Mouse (Mus musculus) cortical plate, adult 2 months (tissue): ENCODE results near the gene Mepce. TPM values are rescaled to one million over a fixed set of nuclear protein-coding genes. Genes with fewer than 3 reads are reported as not detected.

Source experiments
- H3K27ac ChIP-seq: fragments of 200-500 bp; 2 replicates; pipeline ENCODE4 v1.5.1; 2012; ENCODE audit warnings: low read length, control low read depth, inconsistent platforms; ENCODE audit not compliant: insufficient read depth
- H3K4me1 ChIP-seq: fragments of 200-500 bp; 2 replicates; pipeline ENCODE4 v1.6.1; 2011; ENCODE audit warnings: low read length; ENCODE audit not compliant: control insufficient read depth, insufficient read depth
- H3K4me3 ChIP-seq: fragments of 200-500 bp; 2 replicates; pipeline ENCODE4 v1.5.1; 2011; ENCODE audit warnings: mild to moderate bottlenecking, low read length, control low read depth; ENCODE audit not compliant: insufficient read depth
- CTCF ChIP-seq: fragments of 200-500 bp; IDR thresholded peaks from 2 replicates; pipeline ENCODE4 v1.5.1; 2011; ENCODE audit warnings: mild to moderate bottlenecking, control low read depth, low read length; ENCODE audit not compliant: insufficient read depth; ENCODE audit errors: extremely low read depth
- POLR2A ChIP-seq: fragments of 200-500 bp; IDR thresholded peaks from 2 replicates; pipeline ENCODE4 v1.6.1; 2011; ENCODE audit warnings: mild to moderate bottlenecking, low read length, control low read depth; ENCODE audit not compliant: insufficient read depth; ENCODE audit errors: extremely low read depth
- polyA plus RNA-seq: library from polyadenylated mRNA; depleted of rRNA; stranded (reverse); fragments of >200 nt; gene quantifications from 2 replicates; pipeline ENCODE4 v1.2.3, GENCODE M21; 2012

Mepce gene
- polyA plus RNA-seq, 1 experiment: 38.1 TPM

DNA sequence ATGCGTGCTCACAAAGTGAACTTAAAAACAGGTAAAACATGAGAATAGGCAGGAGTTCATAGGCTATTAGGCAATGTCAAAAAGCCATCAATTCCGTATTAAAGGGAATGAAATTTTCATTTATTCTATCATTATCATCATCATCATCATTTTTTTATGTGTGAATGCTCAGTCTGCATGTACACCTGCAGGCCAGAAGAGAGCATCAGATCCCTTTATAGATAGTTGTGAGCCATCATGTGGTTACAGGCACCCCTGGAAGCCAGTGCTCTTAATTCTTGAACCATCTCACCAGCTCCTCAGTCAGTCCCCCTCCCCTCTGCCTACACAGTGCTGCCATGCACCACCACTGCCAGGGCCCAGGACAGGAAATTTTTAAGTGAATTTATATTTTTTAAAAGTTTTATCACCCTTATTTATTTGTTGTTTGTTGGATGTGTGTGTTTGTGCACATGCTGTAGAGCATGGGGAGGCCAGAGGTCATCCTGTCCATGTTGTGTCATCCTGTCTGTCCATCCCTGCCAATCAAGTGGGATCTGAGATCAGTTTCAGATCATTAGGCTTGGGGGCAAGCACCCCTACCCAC is 1.6 kb upstream of the Mepce start:
- TF ChIP-seq CTCF (no peak), POLR2A (no peak)
- Histone ChIP-seq H3K27ac (no peak overlapping the region), H3K4me3 (no peak overlapping the region)

DNA sequence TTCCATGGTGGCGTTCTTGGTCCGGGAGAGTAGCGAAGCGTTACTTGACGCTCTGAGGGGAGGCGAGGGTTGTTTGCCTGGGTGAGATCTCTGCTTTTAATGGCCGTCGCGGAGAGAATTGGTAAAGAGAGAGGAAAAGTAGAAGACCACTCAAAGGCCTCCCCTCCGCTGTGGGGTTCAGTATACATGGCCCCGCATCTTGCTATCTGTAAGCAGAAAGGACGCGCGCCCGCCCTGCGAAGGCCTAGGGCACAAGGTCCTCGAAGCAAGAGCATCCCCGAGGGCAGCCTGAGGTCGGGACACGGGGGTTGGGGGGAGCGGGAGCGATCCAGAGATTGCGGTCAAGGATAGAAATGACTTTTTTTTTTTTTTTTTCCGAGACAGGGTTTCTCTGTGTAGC is 716 bp upstream of the Mepce start:
- H3K4me1 ChIP-seq: peaks cover 9% of the 10 kb centered on the region; the same call in 1 of the 2 replicates
- no peak overlapping the region for H3K27ac ChIP-seq
- TF ChIP-seq CTCF (no peak), POLR2A (no peak)
- H3K4me3 ChIP-seq: no peak overlapping the region; the same call in 1 of the 2 replicates

More for the DNA sequence above, 1.6 kb upstream of the Mepce start:
- peaks cover 6% of the 10 kb centered on the region; the same call in 1 of the 2 replicates for H3K4me1 ChIP-seq

DNA sequence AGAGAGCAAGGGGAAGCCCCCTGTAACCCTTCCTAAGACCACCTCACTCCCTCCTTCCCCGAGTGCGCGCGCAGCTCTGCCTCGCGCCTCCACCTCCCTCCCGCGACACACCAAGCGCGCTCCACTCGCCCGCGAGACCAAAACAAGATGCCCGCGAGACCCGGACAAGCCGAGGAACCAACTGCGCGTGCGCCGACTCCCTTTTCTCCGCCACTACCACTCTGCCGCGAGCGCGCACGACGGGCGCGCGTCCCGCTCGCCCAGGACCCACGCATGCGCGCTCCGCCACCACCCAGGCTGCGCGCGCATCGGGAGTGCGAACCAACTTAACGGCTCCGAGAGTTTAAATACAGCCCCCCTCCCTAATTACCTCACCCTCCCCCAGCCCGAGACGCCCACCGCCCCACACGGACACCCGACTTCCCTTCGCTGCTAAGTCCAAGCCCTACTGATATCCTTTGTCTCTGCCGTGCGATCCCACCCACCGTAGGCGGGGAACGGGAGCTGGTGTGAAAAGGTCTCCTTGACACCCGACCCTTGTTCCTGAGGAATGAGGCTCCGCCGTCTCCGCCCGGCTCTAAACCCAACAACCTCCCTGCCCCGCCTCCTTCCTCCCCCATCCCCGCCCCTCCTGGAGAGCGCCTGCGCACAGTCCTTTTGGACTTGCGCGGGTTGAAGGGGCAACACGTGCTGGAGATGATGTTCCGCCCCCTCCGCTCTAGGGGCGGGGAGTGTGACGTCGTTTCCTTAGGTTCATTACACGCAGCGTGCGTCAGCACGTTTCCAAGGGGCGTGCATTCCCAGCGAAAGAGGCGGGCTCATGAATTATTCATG is 1.1 kb downstream of the Mepce start:
- Histone ChIP-seq H3K27ac (peak overlapping the region; percentile 95), H3K4me3 (peak overlapping the region; percentile 79), H3K4me1 (peaks cover 10% of the 10 kb centered on the region; the same call in 1 of the 2 replicates)
- TF ChIP-seq POLR2A (peak; percentile 94), CTCF (no peak)

DNA sequence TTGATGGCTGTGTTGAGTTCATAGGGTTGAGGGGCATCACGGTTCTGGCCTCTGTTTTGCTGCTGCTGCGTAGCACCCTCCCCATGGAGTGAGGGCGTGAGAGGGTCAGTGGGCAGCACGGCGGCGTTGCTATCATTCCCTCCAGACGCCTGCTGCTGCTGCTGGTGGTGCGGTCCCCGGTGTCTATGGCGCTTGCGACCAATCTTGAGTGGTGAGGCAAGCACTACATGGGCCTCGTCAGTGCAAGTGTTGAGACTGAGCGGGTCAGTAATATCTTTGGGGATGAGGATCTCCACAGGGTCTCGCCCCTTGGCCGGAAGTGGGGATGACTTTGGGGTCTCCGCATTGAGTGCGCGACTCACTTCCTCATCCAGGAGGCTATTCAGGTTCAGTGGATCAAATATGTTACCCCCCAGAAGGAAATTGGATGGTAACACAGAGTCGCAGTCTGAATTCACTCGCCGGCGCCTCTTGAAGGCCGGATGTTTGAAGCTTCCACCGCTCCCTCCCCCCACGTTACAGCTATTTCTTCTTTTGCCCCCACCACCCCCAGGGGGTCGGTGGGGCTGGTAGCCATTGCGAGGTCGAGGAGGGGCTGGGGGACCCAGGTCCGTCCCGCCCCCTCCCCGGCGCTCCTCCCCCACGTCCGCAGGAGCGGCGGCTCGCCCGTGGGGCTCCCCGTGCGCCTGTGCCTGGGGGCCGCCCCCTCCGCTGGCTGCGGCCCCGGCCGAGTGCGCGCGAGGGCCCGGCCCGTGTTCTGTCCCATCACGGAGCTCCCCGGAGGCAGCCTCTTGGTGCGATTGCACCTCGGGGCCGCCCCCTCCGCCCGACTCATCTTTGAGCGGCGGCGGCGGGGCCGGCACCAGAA is 2.1 kb downstream of the Mepce start:
- peaks cover 10% of the 10 kb centered on the region; the same call in 1 of the 2 replicates for H3K4me1 ChIP-seq
- TF ChIP-seq POLR2A: no peak
- TF ChIP-seq CTCF: no peak
- peak overlapping the region; percentile 79 for H3K4me3 ChIP-seq
- H3K27ac ChIP-seq: peak overlapping the region; percentile 95

DNA sequence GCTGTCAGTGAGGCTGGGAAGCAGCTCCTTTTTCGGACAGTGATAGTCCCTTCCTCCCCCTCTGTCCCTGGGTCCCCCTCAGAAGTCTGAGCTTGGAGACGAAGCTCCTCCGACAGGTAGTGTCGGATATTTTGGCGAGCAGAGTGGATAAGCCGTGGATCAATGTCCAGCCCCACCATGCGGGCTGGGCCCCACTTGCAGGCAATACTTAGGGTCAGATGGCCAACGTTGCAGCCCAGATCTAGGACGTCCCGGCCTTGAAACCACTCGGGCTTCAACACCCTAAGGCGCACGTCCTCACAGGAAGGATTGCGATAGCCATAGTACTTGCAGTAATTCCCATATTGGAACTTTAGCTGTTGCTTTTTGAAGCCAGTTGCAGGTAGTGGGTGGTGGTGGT is 2.9 kb downstream of the Mepce start:
- Histone ChIP-seq H3K27ac (no peak overlapping the region), H3K4me1 (peaks cover 10% of the 10 kb centered on the region; the same call in 1 of the 2 replicates), H3K4me3 (peak overlapping the region; percentile 79; the same call in 1 of the 2 replicates)
- TF ChIP-seq CTCF (no peak), POLR2A (no peak)

DNA sequence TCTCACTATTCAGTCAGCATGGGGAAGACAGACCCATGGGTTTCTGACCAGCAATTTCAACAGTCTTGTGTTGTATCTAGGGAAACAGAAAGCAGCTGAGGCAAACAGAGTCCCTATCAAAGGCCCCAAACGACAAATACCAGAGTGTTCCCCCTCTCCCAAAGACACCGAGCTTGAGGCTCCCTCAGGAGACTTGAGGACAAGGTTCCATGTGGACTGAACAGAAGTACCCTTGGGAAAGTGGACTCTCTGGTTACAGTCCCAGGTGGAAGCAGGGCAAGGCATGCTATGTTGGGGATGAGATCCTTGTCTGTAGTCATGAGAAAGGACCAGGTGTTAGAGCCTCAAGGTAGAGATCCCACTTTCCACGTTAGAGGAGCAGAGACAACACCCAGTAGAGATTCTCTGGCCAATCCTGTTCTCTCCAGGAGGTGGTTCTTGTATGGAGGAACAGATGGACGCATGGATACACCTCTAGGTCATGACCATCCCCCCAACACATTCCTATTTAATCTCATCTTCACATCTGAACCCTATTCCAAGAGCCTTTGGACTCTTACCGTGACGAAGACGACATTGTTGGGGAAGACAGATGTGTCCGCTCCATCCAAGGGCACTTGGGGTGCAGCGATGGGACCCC is 3.4 kb downstream of the Mepce start:
- H3K27ac ChIP-seq: no peak overlapping the region
- peaks cover 10% of the 10 kb centered on the region; the same call in 1 of the 2 replicates for H3K4me1 ChIP-seq
- TF ChIP-seq CTCF (no peak), POLR2A (no peak)

DNA sequence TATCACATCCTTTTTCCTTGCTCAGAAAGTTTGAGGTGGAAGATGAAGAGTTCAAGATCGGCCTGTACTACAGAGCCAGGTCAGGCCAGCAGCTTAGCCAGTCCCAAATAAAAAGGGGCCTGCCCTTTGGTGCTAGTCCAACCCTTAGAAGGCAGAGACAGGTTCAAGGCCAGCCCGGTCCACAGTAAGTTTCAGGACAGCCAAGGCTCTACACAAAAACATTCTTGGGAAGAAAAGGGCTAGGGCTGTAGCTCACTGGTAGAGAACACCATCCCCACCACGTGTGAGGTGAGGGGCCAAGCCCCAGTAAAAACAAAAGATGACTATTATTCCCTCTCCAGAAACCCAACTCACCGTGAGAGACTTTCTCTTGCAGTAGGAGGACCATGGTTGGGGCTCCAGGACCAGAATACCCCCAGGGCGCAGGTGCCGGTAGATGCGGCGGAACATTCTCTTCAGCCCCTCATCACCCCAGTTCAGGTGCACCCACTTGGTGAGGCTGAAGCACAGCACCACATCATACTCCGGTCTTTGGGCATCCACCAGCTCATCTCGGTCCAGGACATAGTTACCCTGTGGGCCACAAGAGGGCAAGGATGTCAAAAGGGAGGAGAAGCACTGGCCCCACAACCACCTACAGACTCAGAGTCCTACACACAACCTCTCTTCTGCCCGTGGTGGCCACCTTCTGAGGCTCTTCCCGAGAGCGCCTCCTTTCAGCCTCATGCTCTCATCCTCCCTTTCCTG is 4.5 kb downstream of the Mepce start:
- Histone ChIP-seq H3K4me3 (no peak overlapping the region), H3K4me1 (peaks cover 10% of the 10 kb centered on the region; the same call in 1 of the 2 replicates), H3K27ac (no peak overlapping the region)
- TF ChIP-seq POLR2A: no peak
- no peak for TF ChIP-seq CTCF

More for the DNA sequence above, 3.4 kb downstream of the Mepce start:
- H3K4me3 ChIP-seq: peak overlapping the region; percentile 79; the same call in 1 of the 2 replicates

DNA sequence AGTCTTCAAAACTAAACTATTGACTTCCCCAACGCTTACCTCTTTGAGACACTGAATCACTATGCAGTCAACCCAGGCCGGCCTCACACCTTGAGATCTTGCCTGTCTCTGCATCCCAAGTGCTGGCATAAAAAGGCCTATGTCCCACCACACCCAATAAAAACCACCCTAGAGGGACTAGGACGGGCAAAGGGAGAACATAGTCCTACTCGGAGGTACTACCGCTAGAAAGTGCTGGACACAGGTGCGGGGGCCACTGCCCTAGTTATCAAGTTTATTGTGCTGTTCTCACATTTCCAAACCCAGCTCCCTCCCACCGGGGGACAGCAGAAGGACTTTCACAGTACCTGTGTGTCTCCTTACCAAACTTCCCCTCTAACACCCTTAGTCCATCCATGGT is 5.8 kb downstream of the Mepce start:
- TF ChIP-seq CTCF: no peak
- TF ChIP-seq POLR2A: no peak
- peaks cover 10% of the 10 kb centered on the region; the same call in 1 of the 2 replicates for H3K4me1 ChIP-seq
- no peak overlapping the region for H3K4me3 ChIP-seq
- H3K27ac ChIP-seq: no peak overlapping the region
